Mouse (Mus musculus) forelimb bud, embryonic 11.5 days (tissue): Measurements from ENCODE around the gene Ddb2.
A peak's percentile ranks its signal among the peaks of the same experiment; 100 is the strongest.

Experiments
- DNase-seq: peaks from one replicate; pipeline ENCODE4 v3.0.0-alpha.2; 2012; ENCODE audit warnings: low read depth, low spot score

Gene Ddb2

GRCm38 (mm10) chr2:91236601-91237510, at the start of gene Ddb2:
Gene Ddb2, minus strand, starts transcription at chr2:91236982.
- DNase-seq = peak; percentile 94

GRCm38 (mm10) chr2:91285885-91286505, 49.2 kb upstream of the Ddb2 start:
- peak; percentile 72 for DNase-seq

GRCm38 (mm10) chr2:91284375-91285199, 47.8 kb upstream of the Ddb2 start:
- no peak for DNase-seq

GRCm38 (mm10) chr2:91283972-91284371, 47.2 kb upstream of the Ddb2 start:
- no peak for DNase-seq

- DNase-seq = no peak
Measured at GRCm38 (mm10) chr2:91281366-91281765, 44.6 kb upstream of the Ddb2 start.

GRCm38 (mm10) chr2:91279372-91279755, 42.6 kb upstream of the Ddb2 start:
- DNase-seq = no peak

- DNase-seq = peak; percentile 62
Measured at GRCm38 (mm10) chr2:91278749-91279371, 42.1 kb upstream of the Ddb2 start.

GRCm38 (mm10) chr2:91269687-91270133, 32.9 kb upstream of the Ddb2 start:
- DNase-seq = no peak

- no peak for DNase-seq
Measured at GRCm38 (mm10) chr2:91268706-91269105, 31.9 kb upstream of the Ddb2 start.

GRCm38 (mm10) chr2:91268042-91268441, 31.3 kb upstream of the Ddb2 start:
- no peak for DNase-seq

GRCm38 (mm10) chr2:91264711-91265681, 28.2 kb upstream of the Ddb2 start, which contains the start of gene Arfgap2:
Gene Arfgap2, plus strand, starts transcription at chr2:91264974.
- DNase-seq = peak; percentile 97

- no peak for DNase-seq
Measured at GRCm38 (mm10) chr2:91263692-91264660, 27.2 kb upstream of the Ddb2 start.

- DNase-seq = no peak
Measured at GRCm38 (mm10) chr2:91259493-91259892, 22.7 kb upstream of the Ddb2 start.

- no peak for DNase-seq
Measured at GRCm38 (mm10) chr2:91258830-91259229, 22.0 kb upstream of the Ddb2 start.

GRCm38 (mm10) chr2:91258054-91258453, 21.3 kb upstream of the Ddb2 start:
- no peak for DNase-seq

- DNase-seq = peak; percentile 70
Measured at GRCm38 (mm10) chr2:91257126-91257980, 20.6 kb upstream of the Ddb2 start.

GRCm38 (mm10) chr2:91256256-91257125, 19.7 kb upstream of the Ddb2 start:
- peak; percentile 51 for DNase-seq
